Mouse (Mus musculus): ENCODE results near the gene Zfp607b. TPM values are rescaled to one million over a fixed set of nuclear protein-coding genes. Genes with fewer than 3 reads are reported as not detected.

The Zfp607b gene
- 4.3 TPM for polyA plus RNA-seq (2017; shearing (Covaris generic))

DNA sequence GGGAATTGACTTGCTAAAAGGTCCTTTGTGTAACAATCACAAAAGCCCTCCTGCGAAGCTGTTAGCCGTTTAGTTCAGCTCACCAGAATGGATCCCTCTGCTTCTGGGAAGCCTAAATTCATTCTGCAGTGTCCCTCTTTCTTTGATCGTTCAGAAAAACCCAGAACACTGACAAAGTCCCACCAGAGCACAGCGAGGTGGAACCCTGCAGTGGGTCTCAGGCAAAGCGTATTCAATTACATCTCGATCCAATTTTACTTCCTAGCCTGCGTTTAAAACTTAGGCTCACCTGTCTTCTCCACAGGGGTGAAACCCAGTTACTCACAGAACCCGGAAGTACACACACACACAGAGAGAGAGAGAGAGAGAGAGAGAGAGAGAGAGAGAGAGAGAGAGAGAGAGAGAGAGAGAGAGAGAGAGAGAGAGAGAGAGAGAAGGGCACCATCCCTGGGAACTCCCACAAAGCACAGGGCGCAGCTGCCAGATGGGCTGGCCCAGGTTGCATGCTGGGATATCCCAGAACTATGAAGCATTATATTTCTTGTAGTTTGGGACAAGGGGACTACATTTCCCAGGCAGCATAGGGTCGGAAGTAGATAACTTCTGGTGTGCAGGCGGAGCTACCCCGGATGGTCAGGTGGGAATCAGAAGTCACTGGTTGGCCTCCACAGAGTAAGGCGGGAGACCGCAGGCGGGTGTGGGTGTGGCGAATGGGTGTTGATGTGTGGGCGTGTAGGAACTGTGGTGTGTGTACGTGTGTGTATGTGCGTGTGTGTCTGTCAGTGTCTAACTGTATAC lies at the start of gene Zfp607b:
Zfp607b (plus strand) TSS at position 526 of the 798 bp plus-strand sequence.

DNA sequence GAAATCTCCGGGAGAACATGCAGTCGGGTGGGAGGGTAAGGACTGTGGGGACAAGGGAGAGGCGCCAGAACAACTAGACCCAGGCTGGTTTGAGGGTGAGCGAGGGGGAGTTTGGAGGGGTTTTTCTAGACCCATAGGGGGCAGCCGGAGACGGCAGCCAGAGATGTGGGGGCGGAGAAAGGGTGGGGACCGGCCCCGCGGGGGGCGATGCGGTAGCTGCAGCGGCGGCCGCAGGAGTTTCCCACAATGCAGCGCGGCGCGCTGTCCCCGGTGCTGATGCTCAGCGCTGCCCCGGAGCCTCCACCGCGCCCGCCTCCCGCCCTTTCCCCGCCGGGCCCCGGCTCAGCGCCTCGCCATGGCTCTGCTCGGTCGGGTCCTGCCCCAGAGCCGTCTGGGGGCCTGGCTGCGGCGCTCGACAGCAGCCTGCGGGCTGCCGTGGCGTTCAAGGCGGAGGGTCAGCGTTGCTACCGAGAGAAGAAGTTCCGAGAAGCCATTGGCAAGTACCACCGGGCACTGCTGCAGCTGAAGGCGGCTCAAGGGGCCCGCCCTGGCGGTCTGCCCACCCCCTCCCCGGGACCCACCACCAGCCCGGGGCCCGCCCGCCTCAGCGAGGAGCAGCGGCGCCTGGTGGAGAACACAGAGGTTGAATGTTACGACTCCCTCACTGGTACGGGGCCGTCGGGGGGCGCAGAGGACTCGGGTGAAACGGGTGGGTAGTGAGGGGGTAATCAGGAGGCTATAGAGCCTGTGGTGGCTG lies 35.3 kb upstream of the Zfp607b start, which contains the start of gene Ttc9b:
Ttc9b (plus strand) TSS at position 235 of the 757 bp plus-strand sequence.

DNA sequence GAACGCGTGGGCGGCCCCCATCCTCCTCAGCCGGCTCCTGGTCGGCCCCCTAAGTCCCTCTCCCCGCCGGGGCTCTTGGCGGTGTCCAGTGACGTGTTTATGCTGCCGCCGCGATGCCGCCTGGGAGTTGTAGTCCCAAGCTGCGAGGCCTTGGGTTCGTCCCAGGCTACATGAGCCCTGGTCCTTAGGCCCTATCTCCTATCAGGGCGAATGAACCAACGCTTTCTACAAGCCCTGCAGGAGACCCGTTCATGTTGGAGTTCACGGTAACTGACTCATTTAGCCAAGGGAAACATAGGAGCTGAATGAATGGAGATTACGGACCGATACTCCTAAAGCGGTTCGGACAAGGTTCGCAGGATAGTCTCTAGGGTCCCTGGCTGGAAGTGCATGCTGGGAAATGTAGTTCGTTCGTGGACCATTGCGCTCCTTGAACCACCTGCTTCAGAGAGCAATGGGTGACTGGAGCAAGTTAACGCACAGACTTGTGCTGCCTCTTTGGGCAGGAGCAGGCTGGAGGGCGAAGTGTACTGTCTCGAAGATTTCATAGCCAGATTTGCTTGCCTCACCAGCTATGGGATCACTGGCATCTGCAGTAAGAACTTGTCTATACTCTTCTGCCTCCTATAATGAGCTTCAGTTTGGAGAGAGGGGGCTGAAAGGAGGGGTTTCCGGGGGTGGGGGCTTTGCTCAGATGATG lies 14.5 kb upstream of the Zfp607b start, which contains the start of gene Map3k10:
Map3k10 (minus strand) TSS at position 77 of the 700 bp plus-strand sequence.

DNA sequence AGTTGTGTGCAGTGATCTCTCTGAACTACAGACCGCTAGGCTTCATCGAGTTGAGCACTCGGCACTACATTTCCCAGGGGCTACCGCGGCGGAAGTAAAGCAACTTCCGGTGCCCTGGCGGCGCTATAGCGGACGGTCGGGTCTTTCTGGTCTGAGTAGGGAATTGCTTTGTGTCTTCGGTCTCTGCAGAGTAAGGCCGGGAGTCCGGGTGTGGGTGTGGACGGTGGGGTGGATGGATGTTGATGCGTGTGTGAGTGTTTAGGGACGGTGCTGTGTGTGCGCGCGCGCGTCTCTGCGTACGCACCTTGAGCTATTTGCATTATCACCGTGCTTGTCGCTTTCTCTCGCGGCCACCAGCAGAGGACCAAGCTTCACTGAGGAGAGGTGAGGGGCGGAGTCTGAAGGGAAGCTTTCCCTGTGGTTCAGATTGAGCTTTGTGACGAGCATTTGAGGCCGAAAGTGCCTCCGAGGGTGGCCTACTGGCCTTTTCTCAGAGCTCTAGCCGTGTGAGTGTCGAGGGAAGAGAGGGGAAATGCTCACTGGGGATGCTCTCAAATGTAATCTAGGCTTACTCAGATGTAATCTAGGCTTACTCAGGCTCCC lies 42.2 kb downstream of the Zfp607b start, which contains the start of gene Zfp60:
Zfp60 (plus strand) TSS at position 109 of the 603 bp plus-strand sequence.

Other genes starting within 250 kb of the Zfp607b start
- gene Sptbn4, start 241.7 kb upstream of the Zfp607b start, polyA plus RNA-seq (2017; shearing (Covaris generic)), result 0.60 TPM
- 14.3 TPM for gene Blvrb, start 241.4 kb upstream of the Zfp607b start, polyA plus RNA-seq (2017; shearing (Covaris generic))
- 49.7 TPM for gene Sertad3, start 215.6 kb upstream of the Zfp607b start, polyA plus RNA-seq (2017; shearing (Covaris generic))
- gene Sertad1, start 202.4 kb upstream of the Zfp607b start, polyA plus RNA-seq (2017; shearing (Covaris generic)), result 60.6 TPM
- gene Prx, start 190.0 kb upstream of the Zfp607b start, polyA plus RNA-seq (2017; shearing (Covaris generic)), result 0.44 TPM
- gene Hipk4, start 166.1 kb upstream of the Zfp607b start, polyA plus RNA-seq (2017; shearing (Covaris generic)), result 0.06 TPM
- gene Pld3, start 136.1 kb upstream of the Zfp607b start, polyA plus RNA-seq (2017; shearing (Covaris generic)), result 148 TPM
- gene 2310022A10Rik, start 136.1 kb upstream of the Zfp607b start, polyA plus RNA-seq (2017; shearing (Covaris generic)), result 26.7 TPM
- gene Akt2, start 97.8 kb upstream of the Zfp607b start, polyA plus RNA-seq (2017; shearing (Covaris generic)), result 84.5 TPM
- not detected for gene Ttc9b, start 35.4 kb upstream of the Zfp607b start, polyA plus RNA-seq (2017; shearing (Covaris generic))
- 18.4 TPM for gene Map3k10, start 14.7 kb upstream of the Zfp607b start, polyA plus RNA-seq (2017; shearing (Covaris generic))
- 17.3 TPM for gene Zfp60, start 42.0 kb downstream of the Zfp607b start, polyA plus RNA-seq (2017; shearing (Covaris generic))
- gene Zfp626, start 117.9 kb downstream of the Zfp607b start, polyA plus RNA-seq (2017; shearing (Covaris generic)), result 3.1 TPM
- gene Zfp59, start 149.3 kb downstream of the Zfp607b start, polyA plus RNA-seq (2017; shearing (Covaris generic)), result 9.7 TPM
- gene Zfp607a, start 168.2 kb downstream of the Zfp607b start, polyA plus RNA-seq (2017; shearing (Covaris generic)), result 10.6 TPM
- 9.2 TPM for gene Zfp974, start 240.1 kb downstream of the Zfp607b start, polyA plus RNA-seq (2017; shearing (Covaris generic))